Mouse (Mus musculus) heart, embryonic 11.5 days (tissue): ENCODE measurements around the gene Fam160b1. TPM values are rescaled to one million over a fixed set of nuclear protein-coding genes. Genes with fewer than 3 reads are reported as not detected.

Experiments used
- ATAC-seq: fragments of 200-750 bp; cut with Nextera tagmentation; replicated peaks from 2 replicates; pipeline ENCODE4 v1.8.0; 2017; ENCODE audit warnings: moderate library complexity; ENCODE audit not compliant: insufficient number of reproducible peaks, low FRiP score, low TSS enrichment
- H3K27ac ChIP-seq: fragments of 300-500 bp; sonication (generic); 2 replicates; pipeline ENCODE4 v1.5.1; 2014; ENCODE audit warnings: mild to moderate bottlenecking, low read depth, low read length
- H3K27me3 ChIP-seq: fragments of 300-500 bp; sonication (generic); 2 replicates; pipeline ENCODE4 v1.6.1; 2014; ENCODE audit warnings: mild to moderate bottlenecking, low read length, mixed read lengths; ENCODE audit not compliant: control insufficient read depth, insufficient read depth
- H3K36me3 ChIP-seq: fragments of 300-500 bp; sonication (generic); 2 replicates; pipeline ENCODE4 v1.6.1; 2014; ENCODE audit warnings: mild to moderate bottlenecking, low read length, moderate library complexity, mixed read lengths; ENCODE audit not compliant: control insufficient read depth, insufficient read depth
- H3K4me1 ChIP-seq: fragments of 300-500 bp; sonication (generic); 2 replicates; pipeline ENCODE4 v1.6.1; 2014; ENCODE audit warnings: low read length; ENCODE audit not compliant: control insufficient read depth, insufficient read depth
- H3K4me2 ChIP-seq: fragments of 300-500 bp; sonication (generic); 2 replicates; pipeline ENCODE4 v1.6.1; 2014; ENCODE audit warnings: mild to moderate bottlenecking, moderate library complexity
- H3K4me3 ChIP-seq: fragments of 300-500 bp; sonication (generic); 2 replicates; pipeline ENCODE4 v1.5.1; 2014; ENCODE audit warnings: low read depth, low read length
- H3K9ac ChIP-seq: fragments of 300-500 bp; sonication (generic); 2 replicates; pipeline ENCODE4 v1.6.1; 2014; ENCODE audit warnings: mild to moderate bottlenecking, low read depth, low read length, moderate library complexity
- H3K9me3 ChIP-seq: fragments of 300-500 bp; sonication (generic); replicated peaks from 2 replicates; pipeline ENCODE4 v1.6.1; 2016; ENCODE audit warnings: low read length; ENCODE audit not compliant: control insufficient read depth
- WGBS: fragments of 180-500 bp; shearing (Covaris S2); extraction: QIAGEN DNeasy Blood & Tissue Kit; methylation state at CpG from one replicate; pipeline ENCODE4 v1.1.7; 2014; ENCODE audit not compliant: insufficient replicate concordance; 5-methylcytosine and 5-hydroxymethylcytosine counted together
- polyA plus RNA-seq: library from polyadenylated mRNA; unstranded; fragments of >200 nt; fragmentation: Nextera tagmentation; extraction: Ambion mirVana; gene quantifications from 2 replicates; pipeline ENCODE4 v1.2.1, GENCODE M21; 2014

Gene Fam160b1
- polyA plus RNA-seq, 1 experiment from 2014 or later, result 11.8 TPM

DNA sequence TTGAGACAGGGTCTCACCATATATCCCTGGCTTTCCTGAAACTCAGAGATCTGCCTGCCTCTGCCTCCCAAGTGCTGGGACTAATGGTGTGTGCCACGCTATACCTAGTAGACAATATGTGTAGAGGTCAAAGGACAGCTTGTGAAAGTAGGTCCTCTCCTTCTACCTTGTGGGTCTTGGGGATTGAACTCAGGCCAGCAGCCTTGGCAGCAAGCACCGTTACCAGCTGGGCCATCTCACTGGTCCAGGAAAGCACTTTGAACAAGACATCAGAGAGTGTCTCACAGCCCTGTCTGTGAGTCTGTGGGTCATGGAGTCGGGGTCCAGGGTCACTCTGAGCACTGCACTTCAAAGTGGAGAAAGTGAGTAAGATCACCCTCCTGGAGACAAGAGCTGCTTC lies 68.2 kb downstream of the Fam160b1 start:
- Histone ChIP-seq H3K4me1 (no peaks in the 10 kb centered on the region), H3K36me3 (no peaks in the 10 kb centered on the region), H3K9me3 (no peaks in the 10 kb centered on the region), H3K9ac (no peak overlapping the region), H3K27me3 (0 out of 2 replicates have a peak, but pooled peaks cover 2% of the 10 kb centered on the region), H3K4me3 (no peak overlapping the region), H3K4me2 (no peak overlapping the region), H3K27ac (no peak overlapping the region)
- no peak for ATAC-seq
- WGBS, result 76% methylated on average over 3 of the region's 3 CpGs

DNA sequence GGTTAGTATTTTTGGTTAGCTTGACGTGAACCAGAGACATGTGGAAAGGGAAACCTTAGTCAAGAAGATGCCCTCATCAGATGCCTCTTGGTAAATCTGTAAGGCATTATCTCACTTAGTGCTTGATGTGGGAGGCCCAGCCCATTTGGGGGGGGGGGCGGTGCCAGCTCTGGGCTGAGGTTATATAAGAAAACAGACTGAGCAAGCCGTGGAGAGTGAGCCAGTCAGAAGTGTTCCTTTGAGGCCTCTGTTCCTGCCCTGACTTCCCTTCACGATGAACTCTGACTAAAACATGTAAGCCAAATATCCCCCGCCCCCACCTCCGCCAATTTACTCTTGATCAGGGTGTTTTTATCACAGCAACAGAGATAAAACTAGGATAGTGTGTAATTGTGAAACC lies 69.4 kb downstream of the Fam160b1 start:
- Histone ChIP-seq H3K36me3 (no peaks in the 10 kb centered on the region), H3K27me3 (0 out of 2 replicates have a peak, but pooled peaks cover 2% of the 10 kb centered on the region), H3K4me2 (no peak overlapping the region), H3K9ac (no peak overlapping the region), H3K4me1 (no peaks in the 10 kb centered on the region), H3K4me3 (no peak overlapping the region), H3K27ac (no peak overlapping the region), H3K9me3 (no peaks in the 10 kb centered on the region)
- 58% methylated on average over 6 of the region's 6 CpGs for WGBS
- no peak for ATAC-seq

DNA sequence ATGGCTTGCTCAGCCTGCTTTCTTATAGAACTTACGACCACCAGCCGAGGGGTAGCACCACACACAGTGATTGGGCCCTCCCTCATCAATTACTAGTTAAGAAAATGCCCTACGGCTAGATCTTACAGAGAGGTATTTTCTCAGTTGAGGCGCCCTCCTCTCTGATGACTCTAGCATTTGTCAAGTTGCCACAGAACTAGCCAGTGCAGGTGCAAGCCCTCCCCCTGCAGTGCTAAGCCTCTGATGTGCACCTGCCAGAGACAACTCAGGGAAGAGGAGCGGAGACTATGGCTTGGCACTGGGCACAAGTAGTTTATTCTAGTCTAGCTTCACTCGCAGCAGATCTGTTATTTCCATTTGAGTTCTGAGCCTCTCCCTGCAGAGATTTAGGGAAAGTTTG lies 71.0 kb downstream of the Fam160b1 start:
- ATAC-seq, result no peak
- Histone ChIP-seq H3K9me3 (no peaks in the 10 kb centered on the region), H3K27me3 (0 out of 2 replicates have a peak, but pooled peaks cover 2% of the 10 kb centered on the region), H3K4me1 (no peaks in the 10 kb centered on the region), H3K9ac (no peak overlapping the region), H3K36me3 (no peaks in the 10 kb centered on the region), H3K27ac (no peak overlapping the region), H3K4me2 (no peak overlapping the region), H3K4me3 (no peak overlapping the region)
- WGBS, result 62% methylated on average over 6 of the region's 6 CpGs

DNA sequence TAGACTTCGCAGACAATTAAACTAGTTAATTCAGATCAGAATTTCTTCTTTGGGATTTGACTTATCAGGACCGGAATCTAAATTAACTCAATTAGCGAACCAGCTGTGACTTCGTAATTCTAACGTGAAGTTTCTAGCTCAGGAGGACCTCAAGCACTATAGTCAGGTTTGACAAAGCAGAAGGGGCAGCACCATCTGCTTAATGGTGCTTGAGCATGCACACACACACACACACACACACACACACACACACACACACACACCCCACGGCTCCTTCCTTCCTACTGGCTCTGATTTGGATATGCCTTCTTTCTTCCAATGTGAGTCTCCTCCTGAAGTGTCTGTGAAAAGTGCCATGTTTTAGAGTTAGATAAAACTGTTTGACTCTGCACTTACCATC lies 73.5 kb downstream of the Fam160b1 start:
- Histone ChIP-seq H3K9ac (no peak overlapping the region), H3K27ac (no peak overlapping the region), H3K27me3 (no peaks in the 10 kb centered on the region), H3K4me1 (no peaks in the 10 kb centered on the region), H3K36me3 (no peaks in the 10 kb centered on the region), H3K4me3 (no peak overlapping the region), H3K9me3 (no peaks in the 10 kb centered on the region), H3K4me2 (no peak overlapping the region)
- 78% methylated on average over 6 of the region's 6 CpGs for WGBS
- no peak for ATAC-seq

DNA sequence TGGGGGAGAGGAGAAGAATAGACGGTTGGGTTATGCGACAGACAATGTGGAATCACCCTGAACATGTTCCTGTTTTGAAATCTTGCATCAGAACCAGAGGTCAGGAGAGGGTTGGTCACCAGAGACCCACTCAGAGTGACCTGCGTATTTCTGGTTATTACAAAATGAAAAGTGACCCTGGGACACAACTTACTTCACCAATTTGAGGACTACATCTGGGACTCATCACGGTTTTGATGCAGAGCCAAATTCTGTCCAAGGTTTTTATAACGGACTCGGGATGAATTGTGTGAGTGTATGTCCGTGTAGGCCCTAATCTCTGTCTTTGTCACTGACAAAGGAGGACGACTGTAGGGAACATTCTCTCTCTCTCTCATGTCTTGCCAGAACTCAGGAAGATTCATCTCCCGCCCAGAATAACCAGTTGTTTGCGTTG lies 76.1 kb downstream of the Fam160b1 start:
- H3K27me3 ChIP-seq, result no peaks in the 10 kb centered on the region
- H3K4me2 ChIP-seq, result no peak overlapping the region
- H3K9ac ChIP-seq, result no peak overlapping the region
- no peaks in the 10 kb centered on the region for H3K9me3 ChIP-seq
- ATAC-seq, result no peak
- no peaks in the 10 kb centered on the region for H3K36me3 ChIP-seq
- no peak overlapping the region for H3K4me3 ChIP-seq
- H3K4me1 ChIP-seq, result no peaks in the 10 kb centered on the region
- 71% methylated on average over 10 of the region's 10 CpGs for WGBS
- no peak overlapping the region for H3K27ac ChIP-seq

DNA sequence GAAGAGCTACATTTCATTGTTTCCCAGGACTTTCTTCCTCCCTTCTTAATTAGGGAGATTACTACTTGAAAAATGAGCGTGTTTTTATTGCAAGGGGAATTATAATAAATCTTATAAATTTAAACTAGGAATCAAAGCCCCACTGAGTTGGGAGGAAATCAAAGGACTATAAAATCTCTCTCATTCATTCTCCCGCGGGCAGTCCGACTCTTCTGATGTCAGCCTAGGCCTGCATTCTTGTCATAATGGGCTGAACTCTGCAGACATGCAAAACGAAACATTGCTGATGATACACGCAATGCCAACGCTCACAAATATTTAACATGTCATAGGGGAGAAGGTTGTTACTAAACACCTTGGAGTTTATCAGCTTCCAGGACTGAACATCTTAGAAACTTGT lies 76.6 kb downstream of the Fam160b1 start:
- 76% methylated on average over 7 of the region's 7 CpGs for WGBS
- no peak for ATAC-seq
- H3K9ac ChIP-seq, result no peak overlapping the region

More for the DNA sequence above, 76.6 kb downstream of the Fam160b1 start:
- Histone ChIP-seq H3K9me3 (no peaks in the 10 kb centered on the region), H3K4me3 (no peak overlapping the region), H3K27me3 (no peaks in the 10 kb centered on the region), H3K36me3 (no peaks in the 10 kb centered on the region), H3K4me1 (no peaks in the 10 kb centered on the region), H3K4me2 (no peak overlapping the region), H3K27ac (no peak overlapping the region)

Other genes starting within 250 kb of the Fam160b1 start
- gene Ablim1, start 45.8 kb upstream of the Fam160b1 start, polyA plus RNA-seq, result 45.8 and 52.1 TPM in 2 replicates
- gene Trub1, start 92.2 kb downstream of the Fam160b1 start, polyA plus RNA-seq, result 12.4 and 15.2 TPM in 2 replicates